Mouse (Mus musculus) forebrain, embryonic 10.5 days (tissue): ENCODE measurements around the gene Ptger1. TPM values are rescaled to one million over a fixed set of nuclear protein-coding genes. Genes with fewer than 3 reads are reported as not detected.

Source experiments
- DNase-seq: peaks from one replicate; pipeline ENCODE4 v3.0.0-alpha.2; 2017; ENCODE audit warnings: low spot score; ENCODE audit errors: extremely low spot score
- H3K27ac ChIP-seq: fragments of 300-500 bp; sonication (generic); 2 replicates; pipeline ENCODE4 v1.5.1; 2016; ENCODE audit warnings: mild to moderate bottlenecking
- H3K27me3 ChIP-seq: fragments of 300-500 bp; sonication (generic); 2 replicates; pipeline ENCODE4 v1.6.1; 2016; ENCODE audit warnings: mild to moderate bottlenecking; ENCODE audit not compliant: poor library complexity, severe bottlenecking
- H3K36me3 ChIP-seq: fragments of 300-500 bp; sonication (generic); replicated peaks from 2 replicates; pipeline ENCODE4 v1.6.1; 2016; ENCODE audit warnings: mild to moderate bottlenecking, moderate library complexity
- H3K4me1 ChIP-seq: fragments of 300-500 bp; sonication (generic); 2 replicates; pipeline ENCODE4 v1.6.1; 2016
- H3K4me3 ChIP-seq: fragments of 300-500 bp; sonication (generic); 2 replicates; pipeline ENCODE4 v1.5.1; 2016; ENCODE audit warnings: mild to moderate bottlenecking, moderate library complexity
- H3K9me3 ChIP-seq: fragments of 300-500 bp; sonication (generic); 2 replicates; pipeline ENCODE4 v1.6.1; 2016; ENCODE audit warnings: mild to moderate bottlenecking, moderate library complexity
- WGBS: fragments of 180-500 bp; shearing (Covaris S2); methylation state at CpG from one replicate; pipeline ENCODE4 v1.1.7; 2016; 5-methylcytosine and 5-hydroxymethylcytosine counted together
- polyA plus RNA-seq: library from polyadenylated mRNA; unstranded; fragments of >200 nt; fragmentation: Nextera tagmentation; extraction: Ambion mirVana; gene quantifications from 2 replicates; pipeline ENCODE4 v1.2.1, GENCODE M21; 2016

The Ptger1 gene
- polyA plus RNA-seq, 1 experiment from 2014 or later, result 0.52 TPM

GRCm38 (mm10) chr8:83693609-83694236 lies 27.2 kb downstream of the Ptger1 start:
- WGBS, result 86% methylated on average over 10 of the region's 10 CpGs

DNA sequence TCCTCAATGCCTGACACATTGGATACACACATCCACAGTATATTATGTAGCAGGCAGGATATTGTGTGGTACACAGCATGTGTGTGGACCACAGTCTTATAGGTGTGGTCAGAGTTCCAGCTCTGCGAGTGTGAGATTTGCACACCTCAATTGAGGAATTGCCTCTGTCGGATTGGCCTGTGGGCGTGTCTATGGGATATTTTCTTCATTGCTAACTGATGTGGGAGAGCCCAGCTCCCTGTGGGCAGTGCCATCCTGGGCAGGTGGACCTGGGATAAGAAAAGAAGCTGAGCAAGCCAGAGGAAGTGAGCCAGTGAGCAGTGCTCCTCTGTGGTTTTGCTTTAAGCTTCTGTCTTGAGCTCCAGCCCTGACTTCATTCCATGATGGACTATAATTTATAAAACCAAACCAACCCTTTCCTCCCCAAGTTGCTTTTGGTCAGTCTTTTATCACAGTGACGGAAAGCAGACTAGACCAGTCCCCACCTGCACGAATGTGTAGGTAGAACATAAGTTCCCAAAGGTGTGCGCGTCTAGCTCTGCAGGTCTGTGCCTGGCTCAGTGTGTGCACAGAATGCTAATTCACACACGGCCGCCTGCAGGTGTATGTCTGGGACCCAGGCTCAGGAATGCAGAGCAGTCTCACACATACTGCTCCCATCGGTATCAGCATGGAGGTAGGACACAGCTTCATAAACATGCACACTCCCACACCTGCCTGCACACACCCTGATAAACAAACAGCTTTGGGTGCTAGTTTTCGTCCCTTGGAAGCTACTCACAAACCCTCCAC lies 28.1 kb downstream of the Ptger1 start:
- Histone ChIP-seq H3K4me3 (no peak overlapping the region), H3K4me1 (peaks cover 29% of the 10 kb centered on the region), H3K36me3 (peaks cover 32% of the 10 kb centered on the region), H3K27ac (no peak overlapping the region), H3K9me3 (no peaks in the 10 kb centered on the region), H3K27me3 (no peaks in the 10 kb centered on the region)
- no peak for DNase-seq
- WGBS, result 87% methylated on average over 11 of the region's 11 CpGs

More at GRCm38 (mm10) chr8:83693609-83694236, 27.2 kb downstream of the Ptger1 start:
- Histone ChIP-seq H3K4me3 (no peak overlapping the region), H3K4me1 (peaks cover 21% of the 10 kb centered on the region), H3K36me3 (peaks cover 36% of the 10 kb centered on the region), H3K27me3 (no peaks in the 10 kb centered on the region), H3K27ac (no peak overlapping the region), H3K9me3 (no peaks in the 10 kb centered on the region)
- no peak for DNase-seq

GRCm38 (mm10) chr8:83695351-83696106 lies 29.1 kb downstream of the Ptger1 start:
- H3K4me3 ChIP-seq, result no peak overlapping the region
- peaks cover 23% of the 10 kb centered on the region for H3K36me3 ChIP-seq
- H3K9me3 ChIP-seq, result no peaks in the 10 kb centered on the region
- no peak overlapping the region for H3K27ac ChIP-seq
- 91% methylated on average over 16 of the region's 17 CpGs for whole genome bisulfite sequencing
- H3K4me1 ChIP-seq, result peaks cover 39% of the 10 kb centered on the region
- no peaks in the 10 kb centered on the region for H3K27me3 ChIP-seq
- DNase-seq, result no peak

GRCm38 (mm10) chr8:83697374-83698220 lies 31.1 kb downstream of the Ptger1 start:
- Histone ChIP-seq H3K4me3 (peak overlapping the region; percentile 92), H3K27me3 (no peaks in the 10 kb centered on the region), H3K27ac (peak overlapping the region; percentile 94), H3K36me3 (peaks cover 3% of the 10 kb centered on the region), H3K9me3 (0 out of 2 replicates have a peak, but pooled peaks cover 4% of the 10 kb centered on the region), H3K4me1 (peaks cover 44% of the 10 kb centered on the region)
- no peak for DNase-seq
- WGBS, result 66% methylated on average over 19 of the region's 19 CpGs

DNA sequence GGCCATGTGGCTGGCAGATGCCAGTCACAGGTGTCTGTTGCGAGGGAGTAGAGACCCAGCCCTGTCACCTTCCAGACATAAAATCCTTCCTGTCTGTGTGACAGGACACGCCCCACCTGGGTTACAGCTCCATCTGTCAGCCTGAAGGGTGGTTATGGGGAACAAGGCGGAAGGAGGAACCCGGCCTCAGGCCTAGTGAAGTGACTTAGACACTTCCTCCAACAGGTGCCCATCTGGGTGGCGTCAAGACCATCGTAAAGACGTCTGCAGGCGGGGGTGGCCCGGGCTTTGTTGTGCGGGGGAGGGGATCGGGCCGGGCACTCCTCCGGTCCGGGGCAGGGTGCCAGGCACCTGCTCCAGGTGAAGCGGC lies 31.8 kb downstream of the Ptger1 start:
- peak overlapping the region; percentile 92 for H3K4me3 ChIP-seq
- WGBS, result 7% methylated on average over 15 of the region's 15 CpGs
- H3K9me3 ChIP-seq, result 0 out of 2 replicates have a peak, but pooled peaks cover 4% of the 10 kb centered on the region
- H3K36me3 ChIP-seq, result no peaks in the 10 kb centered on the region
- peak; percentile 23 for DNase-seq
- H3K27me3 ChIP-seq, result no peaks in the 10 kb centered on the region
- peak overlapping the region; percentile 94 for H3K27ac ChIP-seq
- peaks cover 44% of the 10 kb centered on the region for H3K4me1 ChIP-seq

DNA sequence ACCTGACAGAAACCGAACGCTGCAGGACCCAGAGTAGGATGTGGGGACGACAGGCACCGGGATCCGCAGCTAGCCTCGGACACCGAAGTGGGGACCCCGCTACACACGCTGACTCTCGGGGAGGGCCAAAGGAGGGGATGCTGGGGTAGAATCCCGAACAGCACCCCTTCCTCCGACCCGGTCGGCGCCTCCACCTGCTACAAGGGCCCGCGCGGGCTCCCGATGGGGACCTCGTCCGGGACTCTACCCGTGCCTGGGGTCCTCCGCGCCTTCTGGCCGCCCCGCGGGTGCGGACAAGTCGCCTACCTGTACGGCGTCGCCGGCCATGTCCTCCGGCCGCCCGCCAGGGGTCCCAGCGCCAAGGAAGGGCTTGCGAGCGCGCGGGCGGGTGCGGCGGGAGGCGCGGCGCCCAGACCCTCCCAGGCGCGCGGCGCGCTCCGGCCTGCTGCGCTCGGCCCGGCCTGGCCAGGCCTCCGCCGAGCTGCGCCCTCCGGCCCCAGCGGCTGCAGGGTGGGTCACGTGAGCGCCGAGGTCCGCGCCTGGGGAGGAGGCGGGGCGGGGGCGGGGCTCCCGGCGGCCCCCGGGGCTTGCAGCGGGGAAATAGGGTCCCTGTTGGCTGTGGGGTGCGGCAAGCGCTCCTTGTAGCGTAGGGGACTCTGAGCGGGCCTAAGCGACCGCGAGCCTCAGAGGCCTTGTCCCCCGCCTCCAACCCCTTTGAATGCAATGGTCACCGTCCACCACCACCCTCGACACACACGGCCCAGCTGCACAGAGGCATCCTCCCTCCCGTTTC lies 32.4 kb downstream of the Ptger1 start, which contains the start of gene Pkn1:
Gene Pkn1 (minus strand): TSS at position 519 of the 793 bp plus-strand sequence.
- Histone ChIP-seq H3K27me3 (no peaks in the 10 kb centered on the region), H3K4me1 (peaks cover 44% of the 10 kb centered on the region), H3K4me3 (peak within 1 kb of the TSS; percentile 92), H3K9me3 (0 out of 2 replicates have a peak, but pooled peaks cover 4% of the 10 kb centered on the region), H3K27ac (peak within 1 kb of the TSS; percentile 94), H3K36me3 (no peaks in the 10 kb centered on the region)
- under 1% methylated on average over 85 of the region's 85 CpGs for WGBS
- DNase-seq, result peak; percentile 79

GRCm38 (mm10) chr8:83699566-83699965 lies 33.1 kb downstream of the Ptger1 start:
- Histone ChIP-seq H3K36me3 (no peaks in the 10 kb centered on the region), H3K4me3 (peak overlapping the region; percentile 92), H3K4me1 (peaks cover 44% of the 10 kb centered on the region), H3K27ac (peak overlapping the region; percentile 94), H3K27me3 (no peaks in the 10 kb centered on the region), H3K9me3 (0 out of 2 replicates have a peak, but pooled peaks cover 4% of the 10 kb centered on the region)
- DNase-seq, result no peak
- 42% methylated on average over 9 of the region's 9 CpGs for WGBS

DNA sequence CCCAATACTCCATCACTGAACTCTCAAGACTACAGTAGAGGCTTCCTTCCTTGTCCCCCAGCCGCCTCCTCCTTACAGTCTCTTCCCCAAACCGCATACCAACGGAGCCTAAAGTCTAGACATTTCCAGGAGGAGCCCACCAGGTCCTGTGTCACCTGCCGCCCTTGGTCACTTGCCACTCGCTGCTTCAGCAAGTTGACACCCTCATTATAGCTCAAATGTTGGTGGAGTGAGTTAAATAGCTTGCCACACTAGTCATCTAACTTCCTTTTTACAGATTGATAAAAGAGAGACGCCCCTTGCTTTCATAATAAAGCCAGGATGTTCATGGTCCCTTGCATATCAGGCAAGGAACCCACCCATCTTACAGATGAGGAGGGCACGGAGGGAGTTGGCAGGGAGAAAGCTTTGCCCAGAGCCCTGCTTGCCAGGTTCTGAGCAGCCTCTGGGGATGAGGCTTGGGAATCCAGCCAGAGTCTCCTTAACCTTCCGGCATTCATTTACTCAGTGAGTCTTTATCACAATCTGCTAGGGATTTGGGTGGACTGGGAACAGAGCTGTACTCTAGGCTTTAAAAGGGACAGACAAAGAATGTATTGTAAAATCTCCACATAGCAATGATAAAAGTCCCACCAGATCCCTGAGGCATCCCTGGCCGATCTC lies 34.1 kb downstream of the Ptger1 start:
- WGBS, result 79% methylated on average over 9 of the region's 9 CpGs
- DNase-seq, result no peak
- no peaks in the 10 kb centered on the region for H3K27me3 ChIP-seq
- H3K4me3 ChIP-seq, result no peak overlapping the region
- 0 out of 2 replicates have a peak, but pooled peaks cover 4% of the 10 kb centered on the region for H3K9me3 ChIP-seq
- peak overlapping the region; percentile 63; the same call in 1 of the 2 replicates for H3K27ac ChIP-seq
- H3K4me1 ChIP-seq, result peaks cover 44% of the 10 kb centered on the region
- H3K36me3 ChIP-seq, result no peaks in the 10 kb centered on the region

GRCm38 (mm10) chr8:83703426-83703825 lies 36.9 kb downstream of the Ptger1 start:
- no peak overlapping the region for H3K4me3 ChIP-seq
- no peak overlapping the region for H3K27ac ChIP-seq
- no peak for DNase-seq
- WGBS, result 90% methylated on average over 4 of the region's 4 CpGs
- H3K36me3 ChIP-seq, result no peaks in the 10 kb centered on the region
- H3K27me3 ChIP-seq, result no peaks in the 10 kb centered on the region
- 0 out of 2 replicates have a peak, but pooled peaks cover 4% of the 10 kb centered on the region for H3K9me3 ChIP-seq
- peaks cover 25% of the 10 kb centered on the region for H3K4me1 ChIP-seq

- DNase-seq, result no peak
- 66% methylated on average over 5 of the region's 5 CpGs for WGBS
- H3K4me1 ChIP-seq, result no peaks in the 10 kb centered on the region
- H3K27me3 ChIP-seq, result no peaks in the 10 kb centered on the region
- H3K4me3 ChIP-seq, result no peak overlapping the region
- H3K36me3 ChIP-seq, result no peaks in the 10 kb centered on the region
- no peak overlapping the region for H3K27ac ChIP-seq
- 0 out of 2 replicates have a peak, but pooled peaks cover 4% of the 10 kb centered on the region for H3K9me3 ChIP-seq
Measured at GRCm38 (mm10) chr8:83706411-83706810, 39.9 kb downstream of the Ptger1 start.

DNA sequence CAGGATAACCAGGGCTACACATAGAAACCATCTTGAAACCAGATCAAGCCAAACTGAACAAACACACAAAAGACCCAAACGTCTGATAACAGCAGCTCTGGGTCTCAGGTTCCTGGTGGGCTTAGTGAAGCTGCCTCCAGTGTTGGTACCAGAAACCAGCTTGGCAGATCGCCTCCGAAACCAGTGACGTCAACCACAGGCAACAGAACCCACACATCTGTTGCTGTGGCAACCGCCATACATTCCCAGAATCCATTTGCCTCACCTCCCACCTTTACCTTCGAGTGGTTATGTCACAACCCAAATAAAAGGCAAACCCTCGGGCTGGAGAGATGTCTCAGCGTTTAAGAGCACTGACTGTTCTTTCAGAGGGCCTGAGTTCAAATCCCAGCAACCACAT lies 41.1 kb downstream of the Ptger1 start:
- Histone ChIP-seq H3K27me3 (no peaks in the 10 kb centered on the region), H3K4me1 (no peaks in the 10 kb centered on the region), H3K36me3 (no peaks in the 10 kb centered on the region), H3K9me3 (no peaks in the 10 kb centered on the region), H3K4me3 (no peak overlapping the region), H3K27ac (no peak overlapping the region)
- DNase-seq, result no peak
- 86% methylated on average over 8 of the region's 8 CpGs for WGBS
